Mouse (Mus musculus): ENCODE data around the gene Ncoa3. TPM values are rescaled to one million over a fixed set of nuclear protein-coding genes. Genes with fewer than 3 reads are reported as not detected.
A peak's percentile ranks its signal among the peaks of the same experiment; 100 is the strongest.
"Not testable (repeated sequence)": the region's sequence is repeated elsewhere in the genome, so short reads cannot be mapped to it uniquely, and the experiment has no call there.

Ncoa3 gene
- 20.4 and 28.5 TPM in 2 replicates for polyA plus RNA-seq (2012; rRNA removed)

GRCm38 (mm10) chr2:165992270-165993172 is at the start of gene Ncoa3:
TSS of gene Ncoa3 (plus strand) at chr2:165992636.
- peak; percentile 99 for TF ChIP-seq POLR2A (IDR thresholded peaks at IDR 0.05; ENCODE audit: borderline replicate concordance, extremely low read depth, insufficient read depth, insufficient read length, poor library complexity, severe bottlenecking)
- no peak for TF ChIP-seq CTCF (IDR thresholded peaks at IDR 0.05; ENCODE audit: borderline replicate concordance, extremely low read depth, insufficient read depth, insufficient read length)
- peak; percentile 97 for DNase-seq (ENCODE audit: low read depth)

- DNase-seq (ENCODE audit: low read depth), result no peak
- no peak for TF ChIP-seq CTCF (IDR thresholded peaks at IDR 0.05; ENCODE audit: borderline replicate concordance, extremely low read depth, insufficient read depth, insufficient read length)
These were observed 49.3 kb upstream of the Ncoa3 start for GRCm38 (mm10) chr2:165943113-165943512.

- TF ChIP-seq POLR2A (IDR thresholded peaks at IDR 0.05; ENCODE audit: borderline replicate concordance, extremely low read depth, insufficient read depth, insufficient read length, poor library complexity, severe bottlenecking) (no peak), CTCF (IDR thresholded peaks at IDR 0.05; ENCODE audit: borderline replicate concordance, extremely low read depth, insufficient read depth, insufficient read length) (no peak)
These were observed 47.7 kb upstream of the Ncoa3 start for GRCm38 (mm10) chr2:165944576-165945351.

GRCm38 (mm10) chr2:165946046-165946564 is 46.3 kb upstream of the Ncoa3 start:
- no peak for TF ChIP-seq CTCF (IDR thresholded peaks at IDR 0.05; ENCODE audit: borderline replicate concordance, extremely low read depth, insufficient read depth, insufficient read length)
- TF ChIP-seq POLR2A (IDR thresholded peaks at IDR 0.05; ENCODE audit: borderline replicate concordance, extremely low read depth, insufficient read depth, insufficient read length, poor library complexity, severe bottlenecking), result no peak
- DNase-seq (ENCODE audit: low read depth), result no peak

More at GRCm38 (mm10) chr2:165944576-165945351, 47.7 kb upstream of the Ncoa3 start:
- no peak for DNase-seq (ENCODE audit: low read depth)

- DNase-seq (ENCODE audit: low read depth), result no peak
- TF ChIP-seq CTCF (IDR thresholded peaks at IDR 0.05; ENCODE audit: borderline replicate concordance, extremely low read depth, insufficient read depth, insufficient read length), result no peak
- TF ChIP-seq POLR2A (IDR thresholded peaks at IDR 0.05; ENCODE audit: borderline replicate concordance, extremely low read depth, insufficient read depth, insufficient read length, poor library complexity, severe bottlenecking), result no peak
These were observed 44.4 kb upstream of the Ncoa3 start for GRCm38 (mm10) chr2:165948007-165948406.

GRCm38 (mm10) chr2:165948785-165949184 is 43.7 kb upstream of the Ncoa3 start:
- not testable (repeated sequence) for DNase-seq (ENCODE audit: low read depth)

- TF ChIP-seq POLR2A (IDR thresholded peaks at IDR 0.05; ENCODE audit: borderline replicate concordance, extremely low read depth, insufficient read depth, insufficient read length, poor library complexity, severe bottlenecking) (no peak), CTCF (IDR thresholded peaks at IDR 0.05; ENCODE audit: borderline replicate concordance, extremely low read depth, insufficient read depth, insufficient read length) (no peak)
- DNase-seq (ENCODE audit: low read depth), result no peak
These were observed 42.7 kb upstream of the Ncoa3 start for GRCm38 (mm10) chr2:165949719-165950118.

- no peak for TF ChIP-seq POLR2A (IDR thresholded peaks at IDR 0.05; ENCODE audit: borderline replicate concordance, extremely low read depth, insufficient read depth, insufficient read length, poor library complexity, severe bottlenecking)
- TF ChIP-seq CTCF (IDR thresholded peaks at IDR 0.05; ENCODE audit: borderline replicate concordance, extremely low read depth, insufficient read depth, insufficient read length), result no peak
- no peak for DNase-seq (ENCODE audit: low read depth)
These were observed 40.9 kb upstream of the Ncoa3 start for GRCm38 (mm10) chr2:165951432-165952068.

GRCm38 (mm10) chr2:165954872-165955271 is 37.6 kb upstream of the Ncoa3 start:
- TF ChIP-seq POLR2A (IDR thresholded peaks at IDR 0.05; ENCODE audit: borderline replicate concordance, extremely low read depth, insufficient read depth, insufficient read length, poor library complexity, severe bottlenecking), result no peak
- TF ChIP-seq CTCF (IDR thresholded peaks at IDR 0.05; ENCODE audit: borderline replicate concordance, extremely low read depth, insufficient read depth, insufficient read length), result no peak
- DNase-seq (ENCODE audit: low read depth), result no peak

GRCm38 (mm10) chr2:165955386-165955785 is 37.0 kb upstream of the Ncoa3 start:
- no peak for DNase-seq (ENCODE audit: low read depth)
- TF ChIP-seq CTCF (IDR thresholded peaks at IDR 0.05; ENCODE audit: borderline replicate concordance, extremely low read depth, insufficient read depth, insufficient read length), result no peak
- TF ChIP-seq POLR2A (IDR thresholded peaks at IDR 0.05; ENCODE audit: borderline replicate concordance, extremely low read depth, insufficient read depth, insufficient read length, poor library complexity, severe bottlenecking), result no peak

GRCm38 (mm10) chr2:165956096-165956740 is 36.2 kb upstream of the Ncoa3 start:
- TF ChIP-seq CTCF (IDR thresholded peaks at IDR 0.05; ENCODE audit: borderline replicate concordance, extremely low read depth, insufficient read depth, insufficient read length), result no peak
- no peak for TF ChIP-seq POLR2A (IDR thresholded peaks at IDR 0.05; ENCODE audit: borderline replicate concordance, extremely low read depth, insufficient read depth, insufficient read length, poor library complexity, severe bottlenecking)
- DNase-seq (ENCODE audit: low read depth), result peak; percentile 24
